Mouse (Mus musculus) cerebellum, adult 18-20 months (tissue): ENCODE results near the gene Cilp2.

Experiments
- DNase-seq, 2 experiments: peaks; one replicate each; pipeline ENCODE4 v3.0.0; 2021

Cilp2 gene

GRCm38 (mm10) chr8:69901484-69902162 lies 14.1 kb upstream of the Cilp2 start:
- peak; percentile 95 to 96 for DNase-seq

GRCm38 (mm10) chr8:69900895-69901451 lies 13.5 kb upstream of the Cilp2 start:
- DNase-seq = no peak

- DNase-seq = no peak
These were observed 12.4 kb upstream of the Cilp2 start for GRCm38 (mm10) chr8:69899876-69900275.

- DNase-seq = no peak
These were observed 10.4 kb upstream of the Cilp2 start for GRCm38 (mm10) chr8:69897857-69898256.

GRCm38 (mm10) chr8:69895772-69896451 lies 8.4 kb upstream of the Cilp2 start:
- DNase-seq = no peak

- no peak for DNase-seq
These were observed 7.4 kb upstream of the Cilp2 start for GRCm38 (mm10) chr8:69894836-69895332.

- DNase-seq = peak; percentile 55 to 61
These were observed 6.4 kb upstream of the Cilp2 start for GRCm38 (mm10) chr8:69893863-69894262.

GRCm38 (mm10) chr8:69890813-69891241 lies 3.3 kb upstream of the Cilp2 start:
- peak; percentile 56 to 61 for DNase-seq

- DNase-seq = no peak
These were observed 1.4 kb upstream of the Cilp2 start for GRCm38 (mm10) chr8:69888902-69889301.

- no peak for DNase-seq
These were observed 868 bp upstream of the Cilp2 start for GRCm38 (mm10) chr8:69888244-69888866.

GRCm38 (mm10) chr8:69884141-69884540 lies 3.3 kb downstream of the Cilp2 start:
- DNase-seq = no peak

GRCm38 (mm10) chr8:69882833-69883600 lies 4.5 kb downstream of the Cilp2 start:
- no peak for DNase-seq

- DNase-seq = no peak
These were observed 5.3 kb downstream of the Cilp2 start for GRCm38 (mm10) chr8:69882021-69882756.

GRCm38 (mm10) chr8:69881261-69881865 lies 6.1 kb downstream of the Cilp2 start:
- DNase-seq = no peak

- no peak for DNase-seq
These were observed 6.6 kb downstream of the Cilp2 start for GRCm38 (mm10) chr8:69880841-69881240.

GRCm38 (mm10) chr8:69879678-69880077 lies 7.8 kb downstream of the Cilp2 start:
- DNase-seq = no peak

- no peak for DNase-seq
These were observed 9.5 kb downstream of the Cilp2 start for GRCm38 (mm10) chr8:69877992-69878391.

GRCm38 (mm10) chr8:69877396-69877795 lies 10.1 kb downstream of the Cilp2 start:
- no peak for DNase-seq

GRCm38 (mm10) chr8:69876967-69877366 lies 10.5 kb downstream of the Cilp2 start:
- DNase-seq = no peak

- no peak for DNase-seq
These were observed 11.4 kb downstream of the Cilp2 start for GRCm38 (mm10) chr8:69876097-69876496.

- no peak for DNase-seq
These were observed 12.8 kb downstream of the Cilp2 start for GRCm38 (mm10) chr8:69874654-69875053.

- peak; percentile 55 to 78 for DNase-seq
These were observed 13.3 kb downstream of the Cilp2 start for GRCm38 (mm10) chr8:69874155-69874554.
